ENCODE assay signal across 10 mouse cellular contexts in genomic region chr2:38355731-38356427, GRCm38 (mm10). TPM values are rescaled to one million over a fixed set of nuclear protein-coding genes. Genes with fewer than 3 reads are reported as not detected.
A peak's percentile ranks its signal among the peaks of the same experiment; 100 is the strongest.
DNase-seq lines count a peak whose midpoint lies in the region; ATAC-seq and TF ChIP-seq lines count a peak whose summit lies in the region.
"Had no signal": no experiment of that assay in that cellular context is flagged by ENCODE, and none has a peak within 500 bp of the region (broad histone marks: within the 10 kb centered on the region; RNA-seq: fewer than 3 reads in every experiment).

No protein-coding gene starts in this region.

- H3K36me3 ChIP-seq in intestine, embryonic 14.5 days (ENCODE audit: control insufficient read depth, insufficient read depth, low read length): no peaks in the 10 kb centered on the region
- H3K36me3 ChIP-seq in intestine, embryonic 16.5 days (ENCODE audit: control insufficient read depth, insufficient read depth, low read length): no peaks in the 10 kb centered on the region
- peaks cover 33% of the 10 kb centered on the region for H3K36me3 ChIP-seq in forebrain, embryonic 12.5 days (replicated peaks)
- H3K36me3 ChIP-seq in liver, embryonic 13.5 days: no peaks in the 10 kb centered on the region
- H3K36me3 ChIP-seq: G1E had no signal

- TF ChIP-seq CTCF in bone marrow macrophage, adult 2 months (IDR thresholded peaks at IDR 0.05; ENCODE audit: low read depth, low read length): no peak

- no peak for TF ChIP-seq POLR2A in bone marrow macrophage, adult 2 months (IDR thresholded peaks at IDR 0.05; ENCODE audit: borderline replicate concordance, low read depth, low read length)

- no peak overlapping the region for H3K4me2 ChIP-seq in intestine, embryonic 14.5 days (ENCODE audit: low read length)
- H3K4me2 ChIP-seq in intestine, embryonic 16.5 days (ENCODE audit: low read depth, low read length): no peak overlapping the region
- H3K4me2 ChIP-seq in forebrain, embryonic 12.5 days: peak overlapping the region; percentile 77
- H3K4me2 ChIP-seq in liver, embryonic 13.5 days: peak overlapping the region; percentile 39; the same call in 1 of the 2 replicates

- WGBS in intestine, embryonic 14.5 days: 2% methylated on average over 19 of the region's 19 CpGs
- 2% methylated on average over 19 of the region's 19 CpGs for WGBS in intestine, embryonic 16.5 days
- 1% methylated on average over 19 of the region's 19 CpGs for WGBS in forebrain, embryonic 12.5 days
- 2% methylated on average over 19 of the region's 19 CpGs for WGBS in liver, embryonic 13.5 days (ENCODE audit: insufficient replicate concordance)

- H3K9ac ChIP-seq in intestine, embryonic 14.5 days (ENCODE audit: low read length): no peak overlapping the region
- no peak overlapping the region for H3K9ac ChIP-seq in intestine, embryonic 16.5 days (ENCODE audit: low read depth, low read length)
- H3K9ac ChIP-seq in forebrain, embryonic 12.5 days: peak overlapping the region; percentile 99
- H3K9ac ChIP-seq in liver, embryonic 13.5 days: peak overlapping the region; percentile 9; the same call in 1 of the 2 replicates

- H3K4me1 ChIP-seq in intestine, embryonic 14.5 days (replicated peaks; ENCODE audit: control insufficient read depth, insufficient read depth, low read length): peaks cover 10% of the 10 kb centered on the region; the same call in 1 of the 2 replicates
- H3K4me1 ChIP-seq in intestine, embryonic 16.5 days (ENCODE audit: control insufficient read depth, insufficient read depth, low read length): peaks cover 23% of the 10 kb centered on the region
- no peaks in the 10 kb centered on the region for H3K4me1 ChIP-seq in bone marrow macrophage, adult 2 months (ENCODE audit: control insufficient read depth, insufficient read depth, low read length)
- H3K4me1 ChIP-seq in forebrain, embryonic 12.5 days: peaks cover 67% of the 10 kb centered on the region
- H3K4me1 ChIP-seq in liver, embryonic 13.5 days (replicated peaks): peaks cover 19% of the 10 kb centered on the region

- no peak overlapping the region for H3K4me3 ChIP-seq in intestine, embryonic 14.5 days (ENCODE audit: low read depth, low read length)
- no peak overlapping the region for H3K4me3 ChIP-seq in intestine, embryonic 16.5 days (ENCODE audit: low read length)
- peak overlapping the region; percentile 40 for H3K4me3 ChIP-seq in bone marrow macrophage, adult 2 months (ENCODE audit: insufficient read depth, low read length)
- peak overlapping the region; percentile 91 for H3K4me3 ChIP-seq in forebrain, embryonic 12.5 days (replicated peaks)
- peak overlapping the region; percentile 36 for H3K4me3 ChIP-seq in liver, embryonic 13.5 days (replicated peaks)

- H3K9me3 ChIP-seq in intestine, embryonic 14.5 days (ENCODE audit: control insufficient read depth, low read length): no peaks in the 10 kb centered on the region
- no peaks in the 10 kb centered on the region for H3K9me3 ChIP-seq in intestine, embryonic 16.5 days (ENCODE audit: control insufficient read depth, low read length)
- no peaks in the 10 kb centered on the region for H3K9me3 ChIP-seq in forebrain, embryonic 12.5 days
- H3K9me3 ChIP-seq in liver, embryonic 13.5 days (replicated peaks): no peaks in the 10 kb centered on the region

- peaks cover 100% of the 10 kb centered on the region for H3K27me3 ChIP-seq in intestine, embryonic 14.5 days (replicated peaks; ENCODE audit: control insufficient read depth, insufficient read depth, low read length)
- H3K27me3 ChIP-seq in intestine, embryonic 16.5 days (replicated peaks; ENCODE audit: control insufficient read depth, insufficient read depth, low read length): peaks cover 92% of the 10 kb centered on the region
- H3K27me3 ChIP-seq in forebrain, embryonic 12.5 days: peaks cover 70% of the 10 kb centered on the region
- peaks cover 100% of the 10 kb centered on the region for H3K27me3 ChIP-seq in liver, embryonic 13.5 days

- DNase-seq in intestine, embryonic 14.5 days (ENCODE audit: low spot score): peak; percentile 84
- DNase-seq in liver, embryonic 13.5 days: no peak
- no peak for DNase-seq in thymus, postnatal 0 days (ENCODE audit: low spot score)
- no peak for DNase-seq in gastrocnemius, postnatal 25 days
- no peak for DNase-seq in urinary bladder, postnatal 4 days (ENCODE audit: low spot score in 2 of 2)
- DNase-seq: kidney, adult 8-10 months had no signal

- no peak overlapping the region for H3K27ac ChIP-seq in intestine, embryonic 14.5 days (ENCODE audit: low read depth)
- H3K27ac ChIP-seq in intestine, embryonic 16.5 days (ENCODE audit: low read length): no peak overlapping the region
- H3K27ac ChIP-seq in bone marrow macrophage, adult 2 months (ENCODE audit: insufficient read depth, low read depth, low read length): no peak overlapping the region
- peak overlapping the region; percentile 96 for H3K27ac ChIP-seq in forebrain, embryonic 12.5 days
- H3K27ac ChIP-seq in liver, embryonic 13.5 days: no peak overlapping the region

- ATAC-seq in intestine, embryonic 14.5 days (replicated peaks; ENCODE audit: low FRiP score, low TSS enrichment, low read depth): no peak
- no peak for ATAC-seq in intestine, embryonic 16.5 days
- no peak for ATAC-seq in forebrain, embryonic 12.5 days (ENCODE audit: low FRiP score)
- ATAC-seq in liver, embryonic 13.5 days (ENCODE audit: low read depth): no peak

RNA-seq across cellular contexts. Expression of gene Lhx2, which starts 16.8 kb away (rescaled TPM):
- 0.19 TPM in 1 of 2 replicates, not detected in the other for polyA plus RNA-seq in intestine, embryonic 14.5 days (2014; fragmentation: Nextera tagmentation; extraction: Ambion mirVana)
- 0.05 TPM in 1 of 2 replicates, not detected in the other for polyA plus RNA-seq in intestine, embryonic 16.5 days (2015; fragmentation: Nextera tagmentation; extraction: Ambion mirVana)
- 0.32 TPM in 1 of 2 replicates, not detected in the other for polyA plus RNA-seq in bone marrow macrophage, adult 2 months (2012; ENCODE audit: insufficient read depth, insufficient read length, missing spikeins)
- 196 and 224 TPM in 2 replicates for polyA plus RNA-seq in forebrain, embryonic 12.5 days (2016; fragmentation: Nextera tagmentation; extraction: Ambion mirVana)
- 2.7 and 2.9 TPM in 2 replicates for polyA plus RNA-seq in liver, embryonic 13.5 days (2015; fragmentation: Nextera tagmentation; extraction: Ambion mirVana)
- polyA plus RNA-seq in thymus, postnatal 0 days (2015; fragmentation: Nextera tagmentation; extraction: Ambion mirVana): 0.05 and 0.17 TPM in 2 replicates
- under 1 TPM; 0.13 to 0.38 TPM for total RNA-seq in gastrocnemius, postnatal 25 days (2021)

Comparison
In these comparisons a context has a peak if more than half of its experiments do, and no peak if none do; other contexts are left out.
1. H3K4me2 ChIP-seq: peak in forebrain, embryonic 12.5 days (single experiment) and liver, embryonic 13.5 days (single experiment); none in intestine, embryonic 14.5 days (single experiment) and intestine, embryonic 16.5 days (single experiment).
2. H3K4me3 ChIP-seq: peak in bone marrow macrophage, adult 2 months (single experiment), forebrain, embryonic 12.5 days (single experiment) and liver, embryonic 13.5 days (single experiment); none in intestine, embryonic 14.5 days (single experiment) and intestine, embryonic 16.5 days (single experiment).
3. H3K9ac ChIP-seq: peak in forebrain, embryonic 12.5 days (single experiment) and liver, embryonic 13.5 days (single experiment); none in intestine, embryonic 14.5 days (single experiment) and intestine, embryonic 16.5 days (single experiment).
4. RNA of gene Lhx2, which starts 16.8 kb away (polyA plus RNA-seq): 196 to 224 TPM in forebrain, embryonic 12.5 days; 2.7 to 2.9 TPM in liver, embryonic 13.5 days, 0.32 TPM in bone marrow macrophage, adult 2 months, 0.05 to 0.17 TPM in thymus, postnatal 0 days, 0.19 TPM in intestine, embryonic 14.5 days and 0.05 TPM in intestine, embryonic 16.5 days; every median in the first group is over 10 times any median in the second.